Mouse (Mus musculus) bone marrow, adult 2 months (tissue): ENCODE results near the gene Helt.

Source experiments
- CTCF ChIP-seq: fragments of 200-500 bp; IDR thresholded peaks from 2 replicates; pipeline ENCODE4 v1.5.1; 2011; ENCODE audit warnings: low read length, control low read depth; ENCODE audit not compliant: control insufficient read depth, insufficient read depth
- POLR2A ChIP-seq: fragments of 200-500 bp; IDR thresholded peaks from 2 replicates; pipeline ENCODE4 v1.6.1; 2011; ENCODE audit warnings: low read depth, mild to moderate bottlenecking, control low read depth, low read length, borderline replicate concordance; ENCODE audit not compliant: control insufficient read depth

DNA sequence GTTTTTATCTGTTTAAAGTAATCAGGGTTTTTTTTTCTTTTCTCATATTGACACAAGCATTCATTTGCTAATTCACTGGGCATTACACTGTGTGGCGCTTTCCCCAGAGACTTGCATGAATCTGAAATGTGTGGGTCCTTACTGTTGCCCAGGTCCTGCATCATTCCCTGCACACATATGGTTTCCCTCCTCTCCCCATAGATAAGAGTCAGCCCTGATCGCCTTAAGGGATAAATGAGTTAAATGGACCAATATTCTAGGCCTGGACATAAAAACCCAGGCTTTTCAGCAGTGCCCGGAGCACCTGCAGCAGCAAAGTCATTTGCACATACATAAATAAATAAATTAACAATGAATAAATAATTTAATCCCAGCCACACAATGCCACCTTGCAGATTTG lies 24.3 kb downstream of the Helt start:
- no peak for TF ChIP-seq CTCF
- no peak for TF ChIP-seq POLR2A
